Mouse (Mus musculus) thymus, postnatal 4 days (tissue): ENCODE results near the gene Bckdhb.
"Not testable (repeated sequence)": the region's sequence is repeated elsewhere in the genome, so short reads cannot be mapped to it uniquely, and the experiment has no call there.

ENCODE experiments used
- DNase-seq: peaks from one replicate; pipeline ENCODE4 v3.0.0; 2021

Gene Bckdhb

DNA sequence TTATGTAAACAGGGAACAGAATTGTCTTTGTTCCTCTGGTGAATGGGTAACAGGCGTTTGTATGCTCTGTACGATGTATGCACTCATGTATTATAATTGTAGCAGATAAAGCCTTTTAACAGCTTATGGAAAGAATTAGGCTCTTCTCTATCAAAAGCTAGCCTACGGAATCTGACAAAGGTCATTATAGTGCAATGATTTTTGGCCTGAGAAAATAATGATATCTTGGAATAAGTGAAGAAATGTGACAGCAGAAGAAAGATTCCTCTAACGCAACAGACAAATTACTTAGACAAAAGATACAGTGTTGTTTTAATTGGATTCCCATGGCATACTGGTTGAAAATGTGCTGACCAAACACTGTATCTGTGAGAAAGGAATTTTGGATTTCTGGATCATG is 122.0 kb downstream of the Bckdhb start:
- no peak for DNase-seq

DNA sequence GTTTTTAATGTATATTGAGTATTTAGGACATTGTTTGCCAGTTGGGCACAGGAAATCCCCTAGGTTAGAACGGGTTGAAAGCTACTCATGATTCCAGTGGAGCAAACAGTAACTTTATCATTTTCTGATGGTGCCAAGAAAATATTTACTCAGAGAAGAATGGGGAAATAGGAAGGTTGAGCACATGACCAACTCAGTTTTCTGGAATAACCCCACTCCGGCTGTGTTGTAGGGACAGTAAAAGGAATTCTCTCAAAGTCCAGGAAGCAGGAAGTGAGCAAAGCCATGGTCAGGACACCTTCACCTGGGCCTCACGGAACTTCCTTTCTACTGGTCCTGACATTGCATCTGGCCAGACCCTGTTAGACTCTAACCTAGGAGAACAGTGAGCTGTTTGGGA is 122.5 kb downstream of the Bckdhb start:
- no peak for DNase-seq

GRCm38 (mm10) chr9:84049142-84049541 is 124.2 kb downstream of the Bckdhb start:
- no peak for DNase-seq

GRCm38 (mm10) chr9:84050867-84051635 is 126.1 kb downstream of the Bckdhb start:
- DNase-seq, result no peak

GRCm38 (mm10) chr9:84055125-84055807 is 130.3 kb downstream of the Bckdhb start:
- no peak for DNase-seq

GRCm38 (mm10) chr9:84060781-84061180 is 135.8 kb downstream of the Bckdhb start:
- not testable (repeated sequence) for DNase-seq

GRCm38 (mm10) chr9:84063617-84064016 is 138.7 kb downstream of the Bckdhb start:
- no peak for DNase-seq

DNA sequence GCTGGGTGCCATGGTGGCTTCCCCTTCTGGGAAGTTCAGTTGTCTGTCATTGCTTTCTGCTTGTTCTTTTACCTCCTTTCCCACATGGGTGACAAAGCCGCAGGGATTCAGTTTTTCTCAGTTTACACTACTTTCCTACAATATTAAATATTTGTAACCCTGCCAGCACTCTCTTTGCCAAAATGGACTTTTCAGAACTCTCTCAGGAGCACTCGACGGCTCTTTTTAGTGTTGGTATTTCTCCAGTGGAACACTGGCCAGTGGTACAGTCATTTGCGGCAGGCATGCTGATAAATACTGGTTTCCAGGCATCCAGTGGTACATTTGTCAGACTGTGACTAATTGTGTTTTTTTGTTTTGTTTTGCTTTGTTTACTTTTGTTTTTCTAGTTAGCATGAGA is 139.2 kb downstream of the Bckdhb start:
- no peak for DNase-seq

- DNase-seq, result no peak
Measured at GRCm38 (mm10) chr9:84070247-84070646, 145.3 kb downstream of the Bckdhb start.

GRCm38 (mm10) chr9:84070740-84071139 is 145.8 kb downstream of the Bckdhb start:
- no peak for DNase-seq

DNA sequence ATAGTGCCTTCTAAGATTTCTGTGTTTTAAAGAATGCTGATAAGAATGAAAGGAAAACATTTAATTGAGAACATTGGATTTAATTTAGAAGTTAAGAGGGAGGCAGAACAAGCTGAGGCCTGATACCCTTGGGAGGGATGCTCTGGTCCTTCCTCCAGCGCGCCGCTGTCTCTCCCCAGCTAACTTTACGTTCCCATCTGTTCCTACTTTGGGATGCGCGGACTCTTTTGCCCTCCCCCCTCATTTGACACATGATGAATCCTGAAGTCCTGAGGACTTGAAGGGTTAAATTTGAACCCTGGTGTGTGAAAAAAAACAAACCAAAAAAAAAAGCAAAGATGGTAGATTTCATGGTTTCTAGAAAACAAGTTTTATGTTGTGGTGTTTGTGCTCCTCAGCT is 147.6 kb downstream of the Bckdhb start:
- DNase-seq, result no peak

DNA sequence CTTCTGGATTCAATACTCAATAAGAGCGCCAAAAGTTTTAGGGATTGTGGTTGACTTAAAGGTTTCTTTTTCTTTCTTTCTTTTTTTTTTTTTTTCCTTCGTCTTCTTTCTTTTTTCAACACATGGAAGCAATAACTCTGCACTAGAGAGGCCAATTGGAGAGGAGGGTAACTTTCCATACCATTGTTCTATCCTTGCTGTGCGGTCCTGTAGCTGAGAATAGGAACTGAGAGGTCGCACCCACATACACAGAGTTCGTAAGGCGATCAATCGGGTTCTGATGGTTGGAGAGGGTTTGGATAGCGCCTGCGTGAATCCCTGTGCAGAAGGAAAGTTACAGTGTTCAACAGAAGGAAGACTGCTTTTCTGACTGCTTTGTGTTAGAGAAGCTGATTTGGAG is 148.3 kb downstream of the Bckdhb start:
- no peak for DNase-seq

DNA sequence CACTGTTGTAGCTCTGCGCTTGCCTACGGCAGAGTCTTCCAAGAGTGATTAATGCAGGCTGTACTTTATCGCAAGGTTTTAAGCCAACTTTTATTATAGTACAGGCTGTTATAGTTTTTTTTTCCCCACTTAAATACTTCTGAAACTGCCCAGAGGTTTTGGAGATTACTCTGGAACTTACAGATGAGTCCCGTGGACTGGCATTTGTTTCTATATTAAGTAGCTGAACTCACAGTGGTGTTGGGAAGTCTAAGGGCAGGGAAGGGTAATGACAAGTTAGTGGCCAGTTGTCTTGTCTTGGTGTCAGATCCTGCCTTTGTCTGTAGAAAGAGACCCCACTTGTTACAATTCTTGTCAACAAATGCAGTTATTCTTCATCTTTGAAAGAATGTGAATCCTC is 158.6 kb downstream of the Bckdhb start:
- DNase-seq, result no peak

GRCm38 (mm10) chr9:84084686-84085085 is 159.7 kb downstream of the Bckdhb start:
- no peak for DNase-seq

DNA sequence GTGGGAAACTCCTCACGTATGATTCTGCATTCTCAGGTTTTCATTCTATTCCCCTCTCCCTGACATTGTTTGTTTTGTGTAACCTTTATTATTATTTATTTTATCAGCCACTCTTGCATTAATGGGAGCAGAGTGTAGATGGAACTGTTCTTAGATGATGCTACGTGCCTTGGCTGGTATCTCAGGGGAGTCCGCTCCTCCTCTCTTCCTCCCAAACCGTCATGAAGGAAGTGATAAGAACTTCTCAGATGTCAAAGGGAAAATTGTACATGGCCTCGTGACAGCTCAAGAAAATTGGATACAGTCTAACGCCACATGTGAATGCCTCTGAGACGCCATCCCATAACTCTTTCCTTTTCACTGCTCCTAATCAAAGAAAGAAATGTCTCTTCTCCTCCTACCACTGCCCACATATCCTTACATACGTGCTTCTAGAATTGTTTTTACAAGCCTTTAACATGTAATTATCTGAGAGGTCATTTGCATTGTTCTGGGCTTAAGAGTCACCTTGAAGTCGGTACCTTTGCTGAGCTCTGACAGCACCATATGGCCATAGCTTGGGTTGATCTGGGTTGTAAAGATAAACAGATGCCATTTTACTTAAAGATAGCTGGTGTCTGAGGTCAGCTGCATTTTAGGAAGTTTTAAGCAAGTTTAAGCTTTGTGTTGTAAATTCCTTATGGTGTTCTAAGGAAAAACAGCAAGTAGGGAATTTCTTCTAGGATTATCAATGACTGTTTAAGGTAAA is 165.5 kb downstream of the Bckdhb start:
- DNase-seq, result no peak

DNA sequence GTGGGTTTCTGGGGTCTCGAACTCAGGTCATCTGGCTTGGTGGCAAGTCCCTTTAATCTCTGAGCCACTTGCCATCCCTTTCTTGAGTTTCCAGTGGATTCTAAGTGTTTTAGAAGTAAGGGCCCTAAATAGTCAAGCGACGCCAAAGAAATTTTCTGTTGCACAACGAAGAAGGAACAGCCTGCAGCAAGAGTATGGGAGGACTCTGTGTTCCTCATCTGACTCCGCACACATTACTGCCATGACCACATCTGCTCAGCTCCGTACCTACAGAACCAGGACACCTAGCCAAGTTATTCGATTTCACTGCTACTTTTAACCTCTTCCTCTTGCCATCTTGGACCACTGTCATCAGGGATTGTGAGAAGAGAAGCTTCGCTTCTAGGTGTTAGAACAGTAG is 168.0 kb downstream of the Bckdhb start:
- DNase-seq, result no peak

- no peak for DNase-seq
Measured at GRCm38 (mm10) chr9:84094111-84094510, 169.2 kb downstream of the Bckdhb start.

DNA sequence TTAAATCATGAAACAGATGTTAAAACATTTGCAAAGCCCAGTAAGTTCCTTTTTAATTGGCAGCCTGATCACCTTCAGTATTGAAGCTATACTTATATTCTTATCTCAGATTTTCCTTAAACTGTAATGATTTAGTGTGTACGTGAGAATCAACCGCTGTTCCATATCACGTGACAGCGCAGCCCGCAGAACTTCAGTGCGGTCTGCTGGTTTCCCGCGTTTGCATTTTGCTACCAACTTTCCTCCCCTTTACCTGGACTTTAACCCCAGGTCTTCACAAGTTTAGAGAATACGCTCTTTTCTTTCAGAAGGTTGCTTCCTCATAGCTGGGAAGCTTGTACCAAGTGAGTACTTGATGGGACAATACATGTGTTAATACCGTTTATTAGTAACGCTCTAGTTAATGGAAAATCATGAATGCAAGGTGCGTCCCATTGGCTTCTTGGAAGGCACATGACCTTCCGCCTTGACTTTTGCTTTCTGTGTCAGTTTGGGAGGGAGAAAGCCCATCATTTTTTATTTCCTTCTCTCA is 171.6 kb downstream of the Bckdhb start:
- DNase-seq, result no peak

GRCm38 (mm10) chr9:84103344-84103743 is 178.4 kb downstream of the Bckdhb start:
- no peak for DNase-seq

DNA sequence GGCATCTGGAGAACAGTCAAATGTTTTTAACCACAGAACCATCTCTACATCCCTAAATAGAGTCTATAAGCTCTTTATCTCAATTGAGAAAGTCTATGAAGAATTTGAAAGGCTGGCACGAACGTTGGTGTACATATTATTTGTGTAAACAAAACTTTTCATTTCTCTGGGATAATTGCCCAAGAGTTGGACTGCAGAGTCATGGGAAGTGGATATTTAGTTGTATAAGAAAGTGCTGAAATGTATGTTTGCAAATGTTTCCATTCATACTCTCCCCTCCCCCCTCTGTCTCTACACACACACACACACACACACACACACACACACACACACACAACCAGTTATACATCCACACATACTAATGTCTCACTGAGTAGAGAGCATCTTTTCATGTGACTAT is 181.5 kb downstream of the Bckdhb start:
- DNase-seq, result no peak

DNA sequence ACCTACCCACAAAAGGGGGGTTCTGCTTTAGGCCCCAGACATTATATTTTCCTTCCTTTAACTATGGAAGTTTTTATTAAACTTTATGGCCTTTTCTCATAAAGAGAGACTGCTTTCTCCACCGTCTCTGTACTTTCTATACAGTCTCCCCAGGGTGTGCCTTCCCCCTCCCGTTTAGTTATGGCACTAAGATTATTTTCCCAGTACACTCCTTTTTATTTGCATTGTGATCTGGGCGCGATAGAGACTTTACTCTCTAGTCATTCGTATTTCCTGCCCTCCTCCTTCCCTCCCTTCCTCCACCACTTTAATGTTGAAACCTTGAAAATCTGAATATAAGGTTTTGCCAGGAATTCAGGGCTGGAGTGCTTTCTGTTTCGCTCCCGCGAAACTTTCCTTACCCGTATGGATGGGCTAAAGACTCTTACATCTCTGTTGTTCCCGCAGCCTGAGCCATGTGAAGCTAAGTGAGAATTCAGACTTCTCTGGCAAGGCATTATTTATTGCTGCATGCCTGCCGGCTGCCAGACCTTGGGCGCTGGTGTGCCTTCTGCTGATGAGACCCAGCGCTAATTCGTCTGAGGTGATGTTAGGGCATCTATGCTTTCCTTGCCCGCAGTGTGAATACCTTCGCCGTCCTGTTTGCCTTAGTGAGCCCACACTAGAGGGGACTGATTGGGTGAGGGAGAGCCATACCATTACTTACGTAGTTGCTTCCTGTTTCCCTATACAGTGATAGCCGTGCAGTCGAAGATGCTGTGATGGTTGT is 182.3 kb downstream of the Bckdhb start:
- DNase-seq, result no peak

GRCm38 (mm10) chr9:84108534-84108933 is 183.6 kb downstream of the Bckdhb start:
- no peak for DNase-seq
